Mouse (Mus musculus): ENCODE results near the gene Tph2. TPM values are rescaled to one million over a fixed set of nuclear protein-coding genes. Genes with fewer than 3 reads are reported as not detected.

The Tph2 gene
- polyA plus RNA-seq, 1 experiment = 0.12 TPM

DNA sequence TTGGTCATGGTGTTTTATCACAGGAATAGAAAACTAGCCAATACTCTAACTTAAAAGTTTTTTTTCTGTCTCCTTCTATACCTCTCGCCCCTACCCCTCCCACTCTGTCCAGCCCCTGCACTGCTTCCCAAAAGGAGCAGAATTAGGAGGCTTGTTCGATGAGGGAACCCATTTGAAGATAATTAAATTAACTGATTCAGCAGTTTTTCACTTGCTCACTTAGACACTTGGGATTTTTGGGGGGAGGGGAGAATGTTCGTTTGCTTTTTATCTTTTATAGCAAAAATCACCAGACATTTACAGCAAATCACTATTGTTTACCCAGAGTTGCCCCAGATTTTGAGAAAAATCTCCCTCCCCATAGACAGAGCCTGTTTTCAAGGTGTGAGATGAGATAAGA lies 106.6 kb downstream of the Tph2 start:
- Histone ChIP-seq H3K79me2 (ENCODE audit: control insufficient read depth, insufficient read depth) (no peaks in the 10 kb centered on the region), H3K4me3 (no peak overlapping the region), H3ac (ENCODE audit: control insufficient read depth, insufficient read length) (no peak overlapping the region), H3K4me2 (ENCODE audit: low read depth) (no peak overlapping the region), H3K27me3 (ENCODE audit: control insufficient read depth, insufficient read depth, insufficient read length) (no peaks in the 10 kb centered on the region), H3K36me3 (ENCODE audit: control insufficient read depth, insufficient read depth) (no peaks in the 10 kb centered on the region)
- TF ChIP-seq MYOG (IDR thresholded peaks at IDR 0.05; ENCODE audit: control insufficient read depth in 1 of 3, insufficient read depth in 1 of 3, insufficient read length in 2 of 3, low read depth in 2 of 3) (no peak), POLR2A (IDR thresholded peaks at IDR 0.05; ENCODE audit: insufficient read length, low read depth) (no peak), TCF3 (IDR thresholded peaks at IDR 0.05; ENCODE audit: insufficient read length, low read depth) (no peak), POLR2AphosphoS2 (IDR thresholded peaks at IDR 0.05; ENCODE audit: insufficient read length, low read depth) (no peak), SRF (IDR thresholded peaks at IDR 0.05; ENCODE audit: control insufficient read depth, insufficient read length, low read depth) (no peak), TCF12 (IDR thresholded peaks at IDR 0.05; ENCODE audit: insufficient read depth, poor library complexity, severe bottlenecking) (no peak), E2F4 (IDR thresholded peaks at IDR 0.05; ENCODE audit: insufficient read depth) (no peak), USF1 (IDR thresholded peaks at IDR 0.05; ENCODE audit: low read depth) (no peak), MAX (IDR thresholded peaks at IDR 0.05; ENCODE audit: low read depth) (no peak), MYOD1 (IDR thresholded peaks at IDR 0.05; ENCODE audit: control insufficient read depth in 1 of 3, insufficient read length in 2 of 3, low read depth in 2 of 3) (no peak), REST (IDR thresholded peaks at IDR 0.05; ENCODE audit: insufficient read depth, insufficient read length) (no peak), CEBPB (IDR thresholded peaks at IDR 0.05; ENCODE audit: insufficient read depth, poor library complexity, severe bottlenecking) (no peak)

DNA sequence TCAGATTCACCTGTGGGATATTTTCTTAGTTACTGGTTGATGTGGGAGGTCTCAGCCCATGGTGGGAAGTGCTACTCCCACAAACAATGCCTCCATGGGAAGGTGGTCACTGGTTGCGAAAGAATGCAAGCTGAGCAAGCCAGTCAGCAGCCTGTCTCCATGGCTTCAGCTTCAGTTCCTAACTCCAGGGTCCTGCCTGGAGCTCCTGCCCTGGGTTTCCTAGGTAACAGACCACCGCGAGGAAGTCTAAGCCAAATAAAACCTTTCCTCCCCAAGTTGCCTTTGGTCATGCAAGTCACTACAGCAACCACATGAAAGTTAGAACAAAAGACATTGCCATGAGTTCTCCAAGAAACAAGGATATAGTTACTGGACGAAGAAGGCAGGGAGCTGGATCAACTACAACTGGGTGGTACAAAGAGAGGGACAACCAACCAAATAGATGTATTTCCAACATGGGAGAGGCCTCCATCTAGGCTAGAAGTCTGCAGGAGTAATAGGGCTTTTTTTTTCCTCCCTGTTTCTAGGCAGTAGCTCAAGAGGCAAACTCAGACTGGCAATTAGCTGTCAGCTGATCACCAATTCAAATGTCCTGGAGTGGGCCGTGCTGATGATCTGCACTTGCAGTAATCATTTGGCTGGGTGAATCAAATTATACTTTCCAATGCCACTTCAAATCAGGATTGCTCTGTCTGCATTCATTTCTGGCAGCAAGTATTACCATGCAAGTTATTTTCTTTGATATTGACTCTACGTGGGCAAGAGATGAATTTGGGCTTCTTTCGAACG lies 115.5 kb downstream of the Tph2 start:
- Histone ChIP-seq H3K4me2 (ENCODE audit: low read depth) (no peak overlapping the region), H3ac (ENCODE audit: control insufficient read depth, insufficient read length) (no peak overlapping the region), H3K36me3 (ENCODE audit: control insufficient read depth, insufficient read depth) (no peaks in the 10 kb centered on the region), H3K27me3 (ENCODE audit: control insufficient read depth, insufficient read depth, insufficient read length) (no peaks in the 10 kb centered on the region), H3K4me3 (no peak overlapping the region), H3K79me2 (ENCODE audit: control insufficient read depth, insufficient read depth) (no peaks in the 10 kb centered on the region)
- TF ChIP-seq SRF (IDR thresholded peaks at IDR 0.05; ENCODE audit: control insufficient read depth, insufficient read length, low read depth) = no peak
- no peak for TF ChIP-seq REST (IDR thresholded peaks at IDR 0.05; ENCODE audit: insufficient read depth, insufficient read length)
- TF ChIP-seq POLR2AphosphoS2 (IDR thresholded peaks at IDR 0.05; ENCODE audit: insufficient read length, low read depth) = no peak
- TF ChIP-seq POLR2A (IDR thresholded peaks at IDR 0.05; ENCODE audit: insufficient read length, low read depth) = no peak
- TF ChIP-seq MYOD1 (IDR thresholded peaks at IDR 0.05; ENCODE audit: control insufficient read depth in 1 of 3, insufficient read length in 2 of 3, low read depth in 2 of 3) = no peak
- no peak for TF ChIP-seq E2F4 (IDR thresholded peaks at IDR 0.05; ENCODE audit: insufficient read depth)
- no peak for TF ChIP-seq TCF12 (IDR thresholded peaks at IDR 0.05; ENCODE audit: insufficient read depth, poor library complexity, severe bottlenecking)
- TF ChIP-seq MYOG (IDR thresholded peaks at IDR 0.05; ENCODE audit: control insufficient read depth in 1 of 3, insufficient read depth in 1 of 3, insufficient read length in 2 of 3, low read depth in 2 of 3) = no peak
- TF ChIP-seq USF1 (IDR thresholded peaks at IDR 0.05; ENCODE audit: low read depth) = no peak
- TF ChIP-seq TCF3 (IDR thresholded peaks at IDR 0.05; ENCODE audit: insufficient read length, low read depth) = no peak
- no peak for TF ChIP-seq CEBPB (IDR thresholded peaks at IDR 0.05; ENCODE audit: insufficient read depth, poor library complexity, severe bottlenecking)
- no peak for TF ChIP-seq MAX (IDR thresholded peaks at IDR 0.05; ENCODE audit: low read depth)

DNA sequence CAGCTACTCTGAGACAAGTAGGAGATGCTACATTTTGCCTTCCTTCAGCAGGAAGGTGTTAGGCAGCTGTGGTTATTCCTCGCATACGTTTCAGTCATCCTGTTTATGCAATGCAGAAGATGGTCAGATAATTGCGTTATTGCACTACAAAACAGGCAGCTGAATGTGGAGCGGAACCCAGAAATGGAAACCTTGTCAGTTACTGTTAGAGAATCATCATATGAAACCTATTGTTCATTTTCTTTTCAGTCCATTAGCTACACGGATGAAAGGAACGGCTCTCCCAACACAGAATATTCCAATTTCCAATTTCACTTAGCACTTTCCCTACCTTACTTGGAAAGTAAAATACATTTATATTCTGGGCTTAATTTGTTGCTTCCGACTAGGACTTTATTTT lies 120.9 kb downstream of the Tph2 start:
- H3ac ChIP-seq (ENCODE audit: control insufficient read depth, insufficient read length) = no peak overlapping the region
- no peaks in the 10 kb centered on the region for H3K36me3 ChIP-seq (ENCODE audit: control insufficient read depth, insufficient read depth)
- no peak for TF ChIP-seq REST (IDR thresholded peaks at IDR 0.05; ENCODE audit: insufficient read depth, insufficient read length)
- TF ChIP-seq POLR2AphosphoS2 (IDR thresholded peaks at IDR 0.05; ENCODE audit: insufficient read length, low read depth) = no peak
- no peak for TF ChIP-seq MYOG (IDR thresholded peaks at IDR 0.05; ENCODE audit: control insufficient read depth in 1 of 3, insufficient read depth in 1 of 3, insufficient read length in 2 of 3, low read depth in 2 of 3)
- TF ChIP-seq SRF (IDR thresholded peaks at IDR 0.05; ENCODE audit: control insufficient read depth, insufficient read length, low read depth) = no peak
- TF ChIP-seq POLR2A (IDR thresholded peaks at IDR 0.05; ENCODE audit: insufficient read length, low read depth) = no peak
- no peak for TF ChIP-seq MYOD1 (IDR thresholded peaks at IDR 0.05; ENCODE audit: control insufficient read depth in 1 of 3, insufficient read length in 2 of 3, low read depth in 2 of 3)
- TF ChIP-seq CEBPB (IDR thresholded peaks at IDR 0.05; ENCODE audit: insufficient read depth, poor library complexity, severe bottlenecking) = no peak
- no peak for TF ChIP-seq USF1 (IDR thresholded peaks at IDR 0.05; ENCODE audit: low read depth)
- no peak for TF ChIP-seq E2F4 (IDR thresholded peaks at IDR 0.05; ENCODE audit: insufficient read depth)
- no peak for TF ChIP-seq MAX (IDR thresholded peaks at IDR 0.05; ENCODE audit: low read depth)
- TF ChIP-seq TCF12 (IDR thresholded peaks at IDR 0.05; ENCODE audit: insufficient read depth, poor library complexity, severe bottlenecking) = no peak
- no peak for TF ChIP-seq TCF3 (IDR thresholded peaks at IDR 0.05; ENCODE audit: insufficient read length, low read depth)

DNA sequence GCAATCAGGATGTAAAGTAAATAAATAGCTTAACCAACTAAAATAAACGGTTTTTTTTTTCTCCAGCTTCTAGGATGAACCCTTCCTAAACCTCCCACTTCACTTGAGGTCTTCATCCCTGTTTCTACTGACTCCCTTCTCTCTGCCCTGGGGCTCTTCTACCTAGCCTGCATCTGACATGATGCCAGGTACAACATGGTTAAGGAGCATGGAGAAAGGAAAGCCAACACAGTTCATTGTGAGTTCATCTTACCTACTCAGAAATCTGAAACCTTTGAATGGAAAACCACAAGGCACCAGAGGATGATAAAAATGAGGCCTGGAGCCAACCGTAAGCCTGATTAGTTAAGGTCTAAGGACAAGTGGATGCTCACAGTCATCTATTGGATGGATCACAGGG lies 123.3 kb downstream of the Tph2 start:
- H3ac ChIP-seq (ENCODE audit: control insufficient read depth, insufficient read length) = no peak overlapping the region
- no peak overlapping the region for H3K4me2 ChIP-seq (ENCODE audit: low read depth)
- TF ChIP-seq E2F4 (IDR thresholded peaks at IDR 0.05; ENCODE audit: insufficient read depth) (no peak), SRF (IDR thresholded peaks at IDR 0.05; ENCODE audit: control insufficient read depth, insufficient read length, low read depth) (no peak), POLR2A (IDR thresholded peaks at IDR 0.05; ENCODE audit: insufficient read length, low read depth) (no peak), CEBPB (IDR thresholded peaks at IDR 0.05; ENCODE audit: insufficient read depth, poor library complexity, severe bottlenecking) (no peak), MYOG (IDR thresholded peaks at IDR 0.05; ENCODE audit: control insufficient read depth in 1 of 3, insufficient read depth in 1 of 3, insufficient read length in 2 of 3, low read depth in 2 of 3) (no peak), MAX (IDR thresholded peaks at IDR 0.05; ENCODE audit: low read depth) (no peak), POLR2AphosphoS2 (IDR thresholded peaks at IDR 0.05; ENCODE audit: insufficient read length, low read depth) (no peak), TCF12 (IDR thresholded peaks at IDR 0.05; ENCODE audit: insufficient read depth, poor library complexity, severe bottlenecking) (no peak), REST (IDR thresholded peaks at IDR 0.05; ENCODE audit: insufficient read depth, insufficient read length) (no peak), USF1 (IDR thresholded peaks at IDR 0.05; ENCODE audit: low read depth) (no peak), MYOD1 (IDR thresholded peaks at IDR 0.05; ENCODE audit: control insufficient read depth in 1 of 3, insufficient read length in 2 of 3, low read depth in 2 of 3) (no peak), TCF3 (IDR thresholded peaks at IDR 0.05; ENCODE audit: insufficient read length, low read depth) (no peak)
- H3K36me3 ChIP-seq (ENCODE audit: control insufficient read depth, insufficient read depth) = no peaks in the 10 kb centered on the region
- H3K4me3 ChIP-seq = no peak overlapping the region
- no peaks in the 10 kb centered on the region for H3K27me3 ChIP-seq (ENCODE audit: control insufficient read depth, insufficient read depth, insufficient read length)
- no peaks in the 10 kb centered on the region for H3K79me2 ChIP-seq (ENCODE audit: control insufficient read depth, insufficient read depth)

More for the DNA sequence above, 120.9 kb downstream of the Tph2 start:
- Histone ChIP-seq H3K27me3 (ENCODE audit: control insufficient read depth, insufficient read depth, insufficient read length) (no peaks in the 10 kb centered on the region), H3K79me2 (ENCODE audit: control insufficient read depth, insufficient read depth) (no peaks in the 10 kb centered on the region), H3K4me3 (no peak overlapping the region), H3K4me2 (ENCODE audit: low read depth) (no peak overlapping the region)
